Mouse (Mus musculus): ENCODE data around the gene Sohlh2.
"Not testable (repeated sequence)": the region's sequence is repeated elsewhere in the genome, so short reads cannot be mapped to it uniquely, and the experiment has no call there.

Gene Sohlh2

GRCm38 (mm10) chr3:55181766-55182165 is at the start of gene Sohlh2:
Sohlh2 (plus strand) TSS chr3:55182028.
- DNase-seq, result no peak

- no peak for DNase-seq
Observed at GRCm38 (mm10) chr3:55137039-55137438, 44.8 kb upstream of the Sohlh2 start, which contains the start of gene Ccdc169. Ccdc169 (plus strand) TSS chr3:55137339.

GRCm38 (mm10) chr3:55139837-55140236 is 42.0 kb upstream of the Sohlh2 start:
- DNase-seq, result no peak

- DNase-seq, result no peak
Observed at GRCm38 (mm10) chr3:55141401-55141800, 40.4 kb upstream of the Sohlh2 start.

GRCm38 (mm10) chr3:55144916-55145315 is 36.9 kb upstream of the Sohlh2 start:
- DNase-seq, result no peak

GRCm38 (mm10) chr3:55146441-55146840 is 35.4 kb upstream of the Sohlh2 start:
- no peak for DNase-seq

- no peak for DNase-seq
Observed at GRCm38 (mm10) chr3:55147156-55147555, 34.7 kb upstream of the Sohlh2 start.

- no peak for DNase-seq
Observed at GRCm38 (mm10) chr3:55148091-55148490, 33.7 kb upstream of the Sohlh2 start.

GRCm38 (mm10) chr3:55151656-55152433 is 30.0 kb upstream of the Sohlh2 start:
- DNase-seq, result peak; percentile 86 to 89

GRCm38 (mm10) chr3:55152673-55153334 is 29.0 kb upstream of the Sohlh2 start:
- DNase-seq, result peak in 1 of 2 experiments; percentile 72

- DNase-seq, result no peak
Observed at GRCm38 (mm10) chr3:55154163-55154562, 27.7 kb upstream of the Sohlh2 start.

- DNase-seq, result peak; percentile 45 to 67
Observed at GRCm38 (mm10) chr3:55157413-55157812, 24.4 kb upstream of the Sohlh2 start.

GRCm38 (mm10) chr3:55161144-55161543 is 20.7 kb upstream of the Sohlh2 start:
- DNase-seq, result no peak

GRCm38 (mm10) chr3:55163510-55163909 is 18.3 kb upstream of the Sohlh2 start:
- DNase-seq, result no peak

GRCm38 (mm10) chr3:55172478-55172877 is 9.3 kb upstream of the Sohlh2 start:
- DNase-seq, result no peak

GRCm38 (mm10) chr3:55177271-55177670 is 4.6 kb upstream of the Sohlh2 start:
- DNase-seq, result no peak

- DNase-seq, result no peak
Observed at GRCm38 (mm10) chr3:55191668-55192067, 9.8 kb downstream of the Sohlh2 start.

- DNase-seq, result no peak
Observed at GRCm38 (mm10) chr3:55193351-55193750, 11.5 kb downstream of the Sohlh2 start.

- no peak for DNase-seq
Observed at GRCm38 (mm10) chr3:55194792-55195191, 13.0 kb downstream of the Sohlh2 start.

GRCm38 (mm10) chr3:55195581-55196327 is 13.9 kb downstream of the Sohlh2 start:
- DNase-seq, result no peak

GRCm38 (mm10) chr3:55196328-55196710 is 14.5 kb downstream of the Sohlh2 start:
- peak; percentile 46 to 68 for DNase-seq

GRCm38 (mm10) chr3:55203621-55204020 is 21.8 kb downstream of the Sohlh2 start:
- not testable (repeated sequence) for DNase-seq

- no peak for DNase-seq
Observed at GRCm38 (mm10) chr3:55206413-55206812, 24.6 kb downstream of the Sohlh2 start.

Measured in cerebellum, postnatal 10 days (tissue).